Mouse (Mus musculus): ENCODE results near the gene Mdm4. TPM values are rescaled to one million over a fixed set of nuclear protein-coding genes. Genes with fewer than 3 reads are reported as not detected.

Mdm4 gene
- polyA plus RNA-seq, 1 experiment from 2014 or later = 24.1 TPM

- H3K4me1 ChIP-seq (ENCODE audit: control insufficient read depth, insufficient read depth, low read length) = peaks cover 33% of the 10 kb centered on the region
- 40% methylated on average over 7 of the region's 7 CpGs for WGBS
- peak overlapping the region; percentile 85 for H3K27ac ChIP-seq (ENCODE audit: low read length)
- ATAC-seq = peak; percentile 91
- H3K9ac ChIP-seq (ENCODE audit: low read depth, low read length) = peak overlapping the region; percentile 36
- H3K27me3 ChIP-seq (replicated peaks; ENCODE audit: control insufficient read depth, insufficient read depth, low read length) = no peaks in the 10 kb centered on the region
- no peaks in the 10 kb centered on the region for H3K36me3 ChIP-seq (ENCODE audit: control insufficient read depth, insufficient read depth, low read length)
- H3K4me2 ChIP-seq (ENCODE audit: low read depth, low read length) = peak overlapping the region; percentile 35
- H3K4me3 ChIP-seq (ENCODE audit: low read length) = no peak overlapping the region
- H3K9me3 ChIP-seq (ENCODE audit: control insufficient read depth, low read length) = no peaks in the 10 kb centered on the region
Observed at GRCm38 (mm10) chr1:133057345-133058034, 27.1 kb upstream of the Mdm4 start.

GRCm38 (mm10) chr1:133054326-133054725 lies 24.0 kb upstream of the Mdm4 start:
- WGBS = 70% methylated on average over 8 of the region's 8 CpGs
- H3K9me3 ChIP-seq (ENCODE audit: control insufficient read depth, low read length) = no peaks in the 10 kb centered on the region
- peaks cover 40% of the 10 kb centered on the region for H3K4me1 ChIP-seq (ENCODE audit: control insufficient read depth, insufficient read depth, low read length)
- ATAC-seq = no peak
- no peak overlapping the region for H3K4me2 ChIP-seq (ENCODE audit: low read depth, low read length)
- no peak overlapping the region for H3K27ac ChIP-seq (ENCODE audit: low read length)
- no peak overlapping the region for H3K9ac ChIP-seq (ENCODE audit: low read depth, low read length)
- H3K4me3 ChIP-seq (ENCODE audit: low read length) = no peak overlapping the region
- no peaks in the 10 kb centered on the region for H3K27me3 ChIP-seq (replicated peaks; ENCODE audit: control insufficient read depth, insufficient read depth, low read length)
- H3K36me3 ChIP-seq (ENCODE audit: control insufficient read depth, insufficient read depth, low read length) = no peaks in the 10 kb centered on the region

DNA sequence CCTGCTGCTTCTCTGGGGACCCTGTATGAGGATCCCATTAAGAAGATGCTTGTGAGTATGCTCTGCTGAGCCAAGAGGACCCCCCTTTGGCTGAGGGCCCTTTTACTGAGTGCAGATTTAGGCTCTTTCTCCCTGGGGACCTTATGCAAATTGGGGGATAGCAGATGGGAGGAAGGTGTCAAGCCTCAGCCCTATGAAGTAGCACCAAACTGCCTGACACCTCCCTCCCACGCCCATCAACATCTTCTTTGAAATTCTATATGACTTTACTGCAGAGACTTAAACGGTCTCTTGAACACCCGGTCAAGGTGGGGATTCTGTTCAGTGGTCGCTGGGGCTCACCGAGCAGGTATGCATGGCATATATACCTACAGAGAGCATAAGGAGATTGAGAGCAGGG lies 22.7 kb upstream of the Mdm4 start:
- 48% methylated on average over 5 of the region's 5 CpGs for WGBS
- Histone ChIP-seq H3K9ac (ENCODE audit: low read depth, low read length) (peak overlapping the region; percentile 17; the same call in 1 of the 2 replicates), H3K4me1 (ENCODE audit: control insufficient read depth, insufficient read depth, low read length) (peaks cover 38% of the 10 kb centered on the region), H3K27me3 (replicated peaks; ENCODE audit: control insufficient read depth, insufficient read depth, low read length) (no peaks in the 10 kb centered on the region), H3K9me3 (ENCODE audit: control insufficient read depth, low read length) (no peaks in the 10 kb centered on the region), H3K4me2 (ENCODE audit: low read depth, low read length) (no peak overlapping the region), H3K4me3 (ENCODE audit: low read length) (no peak overlapping the region), H3K27ac (ENCODE audit: low read length) (peak overlapping the region; percentile 54; the same call in 1 of the 2 replicates), H3K36me3 (ENCODE audit: control insufficient read depth, insufficient read depth, low read length) (no peaks in the 10 kb centered on the region)
- ATAC-seq = no peak

- 84% methylated on average over 2 of the region's 2 CpGs for WGBS
Observed at GRCm38 (mm10) chr1:133051829-133052228, 21.5 kb upstream of the Mdm4 start.

DNA sequence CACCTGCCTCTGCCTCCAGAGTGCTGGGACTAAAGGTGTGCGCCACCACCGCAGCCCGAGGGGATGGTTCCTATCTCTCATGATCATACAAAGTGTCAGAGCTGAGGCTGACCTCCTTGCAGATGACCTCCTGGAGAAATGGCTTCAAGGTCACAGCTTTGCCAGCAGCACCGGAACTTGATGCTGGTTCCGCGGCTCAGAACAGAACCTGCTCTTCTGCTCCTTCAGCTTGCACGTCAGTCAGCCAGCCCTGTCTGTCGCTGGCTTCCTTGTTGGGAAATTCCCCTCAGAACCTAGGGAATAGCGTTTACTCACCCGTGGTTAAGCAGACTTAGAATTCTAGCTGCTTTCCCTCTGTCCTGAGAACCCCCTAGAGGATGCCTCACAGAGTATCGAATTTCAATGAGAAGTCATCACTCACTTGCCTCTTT lies 19.7 kb upstream of the Mdm4 start:
- H3K9me3 ChIP-seq (ENCODE audit: control insufficient read depth, low read length) = no peaks in the 10 kb centered on the region
- no peaks in the 10 kb centered on the region for H3K36me3 ChIP-seq (ENCODE audit: control insufficient read depth, insufficient read depth, low read length)
- H3K4me3 ChIP-seq (ENCODE audit: low read length) = no peak overlapping the region
- H3K9ac ChIP-seq (ENCODE audit: low read depth, low read length) = no peak overlapping the region
- H3K4me1 ChIP-seq (ENCODE audit: control insufficient read depth, insufficient read depth, low read length) = peaks cover 40% of the 10 kb centered on the region
- no peak for ATAC-seq
- WGBS = 33% methylated on average over 11 of the region's 11 CpGs
- H3K27ac ChIP-seq (ENCODE audit: low read length) = peak overlapping the region; percentile 65
- no peaks in the 10 kb centered on the region for H3K27me3 ChIP-seq (replicated peaks; ENCODE audit: control insufficient read depth, insufficient read depth, low read length)
- H3K4me2 ChIP-seq (ENCODE audit: low read depth, low read length) = no peak overlapping the region

More at GRCm38 (mm10) chr1:133051829-133052228, 21.5 kb upstream of the Mdm4 start:
- H3K4me2 ChIP-seq (ENCODE audit: low read depth, low read length) = no peak overlapping the region
- H3K27ac ChIP-seq (ENCODE audit: low read length) = peak overlapping the region; percentile 54
- H3K9me3 ChIP-seq (ENCODE audit: control insufficient read depth, low read length) = no peaks in the 10 kb centered on the region
- no peak for ATAC-seq
- H3K4me1 ChIP-seq (ENCODE audit: control insufficient read depth, insufficient read depth, low read length) = peaks cover 38% of the 10 kb centered on the region
- H3K4me3 ChIP-seq (ENCODE audit: low read length) = no peak overlapping the region
- H3K27me3 ChIP-seq (replicated peaks; ENCODE audit: control insufficient read depth, insufficient read depth, low read length) = no peaks in the 10 kb centered on the region
- H3K9ac ChIP-seq (ENCODE audit: low read depth, low read length) = 0 out of 2 replicates have a peak overlapping the region, but pooled peaks have one; percentile 13
- no peaks in the 10 kb centered on the region for H3K36me3 ChIP-seq (ENCODE audit: control insufficient read depth, insufficient read depth, low read length)

GRCm38 (mm10) chr1:133048690-133049089 lies 18.3 kb upstream of the Mdm4 start:
- H3K36me3 ChIP-seq (ENCODE audit: control insufficient read depth, insufficient read depth, low read length) = no peaks in the 10 kb centered on the region
- WGBS = 42% methylated on average over 2 of the region's 2 CpGs
- H3K27me3 ChIP-seq (replicated peaks; ENCODE audit: control insufficient read depth, insufficient read depth, low read length) = no peaks in the 10 kb centered on the region
- H3K9ac ChIP-seq (ENCODE audit: low read depth, low read length) = no peak overlapping the region
- no peak overlapping the region for H3K4me2 ChIP-seq (ENCODE audit: low read depth, low read length)
- no peak overlapping the region for H3K27ac ChIP-seq (ENCODE audit: low read length)
- H3K9me3 ChIP-seq (ENCODE audit: control insufficient read depth, low read length) = no peaks in the 10 kb centered on the region
- H3K4me1 ChIP-seq (ENCODE audit: control insufficient read depth, insufficient read depth, low read length) = peaks cover 43% of the 10 kb centered on the region
- no peak for ATAC-seq
- no peak overlapping the region for H3K4me3 ChIP-seq (ENCODE audit: low read length)

GRCm38 (mm10) chr1:133047575-133047974 lies 17.2 kb upstream of the Mdm4 start:
- H3K9ac ChIP-seq (ENCODE audit: low read depth, low read length) = peak overlapping the region; percentile 98
- no peaks in the 10 kb centered on the region for H3K36me3 ChIP-seq (ENCODE audit: control insufficient read depth, insufficient read depth, low read length)
- no peak for ATAC-seq
- H3K9me3 ChIP-seq (ENCODE audit: control insufficient read depth, low read length) = no peaks in the 10 kb centered on the region
- WGBS = 46% methylated on average over 8 of the region's 8 CpGs
- peak overlapping the region; percentile 92 for H3K27ac ChIP-seq (ENCODE audit: low read length)
- H3K4me1 ChIP-seq (ENCODE audit: control insufficient read depth, insufficient read depth, low read length) = peaks cover 37% of the 10 kb centered on the region
- H3K4me2 ChIP-seq (ENCODE audit: low read depth, low read length) = peak overlapping the region; percentile 92
- peak overlapping the region; percentile 72 for H3K4me3 ChIP-seq (ENCODE audit: low read length)
- no peaks in the 10 kb centered on the region for H3K27me3 ChIP-seq (replicated peaks; ENCODE audit: control insufficient read depth, insufficient read depth, low read length)

- Histone ChIP-seq H3K27me3 (replicated peaks; ENCODE audit: control insufficient read depth, insufficient read depth, low read length) (no peaks in the 10 kb centered on the region), H3K4me1 (ENCODE audit: control insufficient read depth, insufficient read depth, low read length) (peaks cover 29% of the 10 kb centered on the region), H3K4me2 (ENCODE audit: low read depth, low read length) (peak overlapping the region; percentile 92), H3K36me3 (ENCODE audit: control insufficient read depth, insufficient read depth, low read length) (no peaks in the 10 kb centered on the region), H3K9ac (ENCODE audit: low read depth, low read length) (peak overlapping the region; percentile 98), H3K4me3 (ENCODE audit: low read length) (peak overlapping the region; percentile 72), H3K9me3 (ENCODE audit: control insufficient read depth, low read length) (no peaks in the 10 kb centered on the region), H3K27ac (ENCODE audit: low read length) (peak overlapping the region; percentile 92)
- WGBS = under 1% methylated on average over 36 of the region's 40 CpGs
- peak; percentile 60 for ATAC-seq
Observed at GRCm38 (mm10) chr1:133046441-133046931, 16.1 kb upstream of the Mdm4 start.

DNA sequence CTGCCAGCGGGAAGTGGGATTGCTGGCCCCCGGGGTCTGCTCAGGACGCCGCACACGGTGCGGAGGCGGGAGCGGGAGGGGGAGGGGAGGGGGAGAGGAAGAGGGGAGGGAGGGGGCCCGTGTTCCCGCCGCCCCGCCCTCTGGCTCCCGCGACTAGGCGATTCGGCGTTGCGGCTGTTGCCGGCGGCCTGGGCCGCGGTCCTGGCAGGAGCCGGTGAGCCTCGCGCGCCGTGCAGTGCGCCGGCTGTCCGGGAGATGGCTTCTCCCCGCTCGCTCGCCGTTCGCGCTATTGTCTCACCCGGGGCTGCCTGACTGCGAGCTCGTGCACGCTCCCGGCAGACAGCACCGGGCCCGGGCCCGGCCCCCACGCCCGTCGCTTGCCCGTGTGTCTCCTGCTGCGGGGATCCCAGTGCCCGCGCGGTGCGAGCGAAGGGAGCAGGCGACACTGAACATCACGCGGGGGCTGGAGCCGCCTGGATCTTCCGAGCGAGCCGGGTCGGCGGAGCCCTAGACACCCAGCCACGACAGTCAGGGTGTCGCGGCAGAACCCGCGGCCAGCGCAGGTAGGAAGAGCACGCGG lies 15.6 kb upstream of the Mdm4 start:
- peak; percentile 87 for ATAC-seq
- H3K27ac ChIP-seq (ENCODE audit: low read length) = peak overlapping the region; percentile 92
- peaks cover 29% of the 10 kb centered on the region for H3K4me1 ChIP-seq (ENCODE audit: control insufficient read depth, insufficient read depth, low read length)
- H3K4me3 ChIP-seq (ENCODE audit: low read length) = peak overlapping the region; percentile 72
- peak overlapping the region; percentile 92 for H3K4me2 ChIP-seq (ENCODE audit: low read depth, low read length)
- H3K36me3 ChIP-seq (ENCODE audit: control insufficient read depth, insufficient read depth, low read length) = no peaks in the 10 kb centered on the region
- under 1% methylated on average over 68 of the region's 71 CpGs for WGBS
- H3K27me3 ChIP-seq (replicated peaks; ENCODE audit: control insufficient read depth, insufficient read depth, low read length) = no peaks in the 10 kb centered on the region
- H3K9me3 ChIP-seq (ENCODE audit: control insufficient read depth, low read length) = no peaks in the 10 kb centered on the region
- peak overlapping the region; percentile 98 for H3K9ac ChIP-seq (ENCODE audit: low read depth, low read length)
